Mouse (Mus musculus): Measurements from ENCODE around the gene Nisch.

Nisch gene

GRCm38 (mm10) chr14:31132031-31132430 lies 84.7 kb downstream of the Nisch start:
- in situ Hi-C loops (cut with MboI; ENCODE audit: low sequenced_read_pairs): no loop called here

GRCm38 (mm10) chr14:31131272-31131821 lies 85.4 kb downstream of the Nisch start:
- in situ Hi-C loops (cut with MboI; ENCODE audit: low sequenced_read_pairs): no loop called here

- in situ Hi-C loops (cut with MboI; ENCODE audit: low sequenced_read_pairs): no loop called here
Measured at GRCm38 (mm10) chr14:31130236-31131220, 86.2 kb downstream of the Nisch start, which contains the start of gene Nt5dc2. Gene Nt5dc2, plus strand, starts transcription at chr14:31131053.

- in situ Hi-C loops (cut with MboI; ENCODE audit: low sequenced_read_pairs): no loop called here
Measured at GRCm38 (mm10) chr14:31129326-31130235, 87.2 kb downstream of the Nisch start.

- in situ Hi-C loops (cut with MboI; ENCODE audit: low sequenced_read_pairs): no loop called here
Measured at GRCm38 (mm10) chr14:31128826-31129219, 87.9 kb downstream of the Nisch start, which contains the start of gene Smim4. Gene Smim4, minus strand, starts transcription at chr14:31128956.

- in situ Hi-C loops (cut with MboI; ENCODE audit: low sequenced_read_pairs): no loop called here
Measured at GRCm38 (mm10) chr14:31128101-31128825, 88.5 kb downstream of the Nisch start.

- in situ Hi-C loops (cut with MboI; ENCODE audit: low sequenced_read_pairs): no loop called here
Measured at GRCm38 (mm10) chr14:31126826-31127225, 89.9 kb downstream of the Nisch start.

- in situ Hi-C loops (cut with MboI; ENCODE audit: low sequenced_read_pairs): no loop called here
Measured at GRCm38 (mm10) chr14:31125106-31126075, 91.4 kb downstream of the Nisch start.
